Mouse (Mus musculus): ENCODE results near the gene Soat1. TPM values are rescaled to one million over a fixed set of nuclear protein-coding genes. Genes with fewer than 3 reads are reported as not detected.

Gene Soat1
- polyA plus RNA-seq, 1 experiment, result 104 TPM

DNA sequence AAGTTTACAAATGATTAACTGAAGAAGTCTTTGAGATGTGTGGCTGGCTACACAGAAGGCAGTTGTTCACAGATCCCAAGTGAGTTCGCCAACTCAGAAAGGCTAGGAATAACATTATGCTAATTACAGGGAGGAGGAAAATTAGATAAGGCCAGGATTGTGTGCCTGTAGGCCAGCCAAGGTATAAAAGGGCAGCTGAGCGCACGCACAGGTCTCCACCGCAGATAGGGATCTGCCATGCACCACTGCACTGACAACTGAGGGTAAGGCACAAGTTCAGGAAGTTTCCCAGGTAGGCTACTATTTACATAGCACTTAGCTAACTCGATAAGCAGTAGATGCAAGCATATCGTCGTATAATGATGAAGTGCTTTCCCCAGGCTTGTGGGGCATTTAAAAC is 3.6 kb downstream of the Soat1 start:
- no peak for DNase-seq
- no peak for TF ChIP-seq CTCF (IDR thresholded peaks at IDR 0.05; ENCODE audit: insufficient read depth, low read length)
- H3K4me3 ChIP-seq (replicated peaks; ENCODE audit: extremely low read depth, low read depth, low read length), result no peak overlapping the region
- 54% methylated on average over 7 of the region's 7 CpGs for WGBS
- no peaks in the 10 kb centered on the region; the same call in none of the 2 replicates for H3K4me1 ChIP-seq (ENCODE audit: control insufficient read depth, insufficient read depth, low read length)

DNA sequence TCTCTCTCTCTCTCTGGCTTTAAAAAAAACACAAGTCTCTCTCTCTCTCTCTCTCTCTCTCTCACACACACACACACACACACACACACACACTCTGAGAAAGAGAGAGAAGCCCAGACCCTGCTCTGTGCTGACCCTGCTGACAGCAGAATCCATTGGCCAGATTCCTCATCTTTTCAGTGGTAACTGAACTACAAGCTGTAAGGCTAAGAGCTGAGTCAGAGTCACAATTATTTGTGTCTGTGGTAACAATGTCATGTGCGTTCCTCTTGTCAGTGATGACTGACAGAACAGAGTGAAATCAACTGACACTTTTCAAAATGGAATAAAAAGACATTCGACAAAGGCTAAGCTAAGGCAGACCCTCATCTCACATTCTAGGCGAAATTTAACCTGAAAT is 5.6 kb downstream of the Soat1 start:
- H3K4me1 ChIP-seq (ENCODE audit: control insufficient read depth, insufficient read depth, low read length), result no peaks in the 10 kb centered on the region; the same call in none of the 2 replicates
- TF ChIP-seq CTCF (IDR thresholded peaks at IDR 0.05; ENCODE audit: insufficient read depth, low read length) (no peak), POLR2A (IDR thresholded peaks at IDR 0.05; ENCODE audit: borderline replicate concordance, extremely low read depth, low read depth, low read length) (no peak)
- H3K4me3 ChIP-seq (replicated peaks; ENCODE audit: extremely low read depth, low read depth, low read length), result no peak overlapping the region
- no peak for DNase-seq
- 70% methylated on average over 3 of the region's 3 CpGs for WGBS

DNA sequence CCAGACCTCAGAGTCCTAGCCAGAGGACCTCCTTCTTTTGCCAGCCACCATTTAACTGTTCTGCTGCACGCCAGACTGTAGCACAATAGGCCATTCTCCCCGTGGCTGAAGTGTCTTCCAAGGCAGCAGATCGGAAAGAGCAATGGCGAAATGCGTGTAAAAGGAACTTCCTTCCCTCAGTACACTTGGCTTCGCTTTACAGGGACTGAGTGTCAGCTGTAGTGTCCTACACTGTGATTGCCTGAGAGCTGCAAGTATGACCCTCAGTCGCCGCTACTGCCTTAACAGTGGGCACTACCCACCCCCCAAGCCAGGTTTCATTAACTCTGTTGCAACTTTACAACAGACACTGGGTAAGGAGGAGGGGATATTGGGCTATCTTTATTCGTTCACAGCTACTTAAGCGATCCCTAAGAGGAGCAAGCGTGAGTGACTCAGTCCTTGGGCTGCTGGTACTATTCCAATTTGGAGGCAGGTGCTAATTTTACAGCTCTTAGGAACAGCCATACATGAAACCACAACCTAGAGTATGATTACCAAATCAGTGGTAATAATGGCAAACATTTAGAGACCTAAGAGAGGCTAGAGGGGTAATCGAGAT is 6.4 kb downstream of the Soat1 start:
- TF ChIP-seq POLR2A (IDR thresholded peaks at IDR 0.05; ENCODE audit: borderline replicate concordance, extremely low read depth, low read depth, low read length) (no peak), CTCF (IDR thresholded peaks at IDR 0.05; ENCODE audit: insufficient read depth, low read length) (no peak)
- H3K4me3 ChIP-seq (replicated peaks; ENCODE audit: extremely low read depth, low read depth, low read length), result no peak overlapping the region
- H3K4me1 ChIP-seq (ENCODE audit: control insufficient read depth, insufficient read depth, low read length), result no peaks in the 10 kb centered on the region; the same call in none of the 2 replicates
- DNase-seq, result no peak
- 66% methylated on average over 12 of the region's 12 CpGs for WGBS

- 59% methylated on average over 9 of the region's 9 CpGs for WGBS
- no peak for DNase-seq
- Histone ChIP-seq H3K4me1 (ENCODE audit: control insufficient read depth, insufficient read depth, low read length) (peaks cover 9% of the 10 kb centered on the region), H3K4me3 (replicated peaks; ENCODE audit: extremely low read depth, low read depth, low read length) (no peak overlapping the region)
- TF ChIP-seq POLR2A (IDR thresholded peaks at IDR 0.05; ENCODE audit: borderline replicate concordance, extremely low read depth, low read depth, low read length) (no peak), CTCF (IDR thresholded peaks at IDR 0.05; ENCODE audit: insufficient read depth, low read length) (no peak)
These were observed 9.2 kb downstream of the Soat1 start for GRCm38 (mm10) chr1:156464963-156465362.

DNA sequence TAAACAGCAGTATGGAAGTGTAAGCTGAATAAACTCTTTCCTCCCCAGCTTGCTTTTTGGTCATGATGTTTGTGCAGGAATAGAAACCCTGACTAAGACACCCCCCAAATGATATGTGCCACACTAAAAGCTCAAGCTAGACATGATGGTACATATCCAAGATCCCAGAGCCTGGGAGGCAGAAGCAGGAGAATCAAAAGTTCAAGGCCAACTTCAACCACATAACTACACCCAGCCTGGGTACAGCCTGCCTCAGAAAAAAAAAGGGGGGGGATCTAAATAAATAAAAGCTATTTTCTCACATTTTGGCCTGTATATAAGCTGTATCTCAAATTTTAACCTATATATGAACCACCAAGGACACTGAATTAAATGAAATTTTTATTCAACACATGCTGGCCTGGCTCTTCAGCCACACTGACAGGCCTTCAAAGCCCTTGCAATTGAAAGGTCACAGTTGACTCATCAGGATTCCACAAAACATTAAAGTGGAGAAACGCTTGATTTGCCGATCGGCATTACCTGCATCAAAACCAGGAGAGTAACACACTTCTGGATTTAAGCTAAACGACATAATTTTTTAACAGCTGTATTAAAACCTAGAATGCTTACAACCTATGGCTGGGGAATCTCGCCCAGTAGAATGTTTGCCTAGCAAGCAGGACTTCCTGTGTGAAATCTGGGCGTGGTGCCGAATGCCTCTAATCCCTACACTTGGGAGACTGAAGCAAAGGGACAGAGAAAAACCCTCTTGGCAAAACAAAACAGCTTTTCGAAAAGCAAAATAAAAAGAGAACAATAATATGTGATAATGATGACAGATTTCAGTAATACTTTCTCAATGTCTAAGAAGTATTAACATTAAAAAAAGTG is 9.9 kb downstream of the Soat1 start:
- TF ChIP-seq CTCF (IDR thresholded peaks at IDR 0.05; ENCODE audit: insufficient read depth, low read length) (no peak), POLR2A (IDR thresholded peaks at IDR 0.05; ENCODE audit: borderline replicate concordance, extremely low read depth, low read depth, low read length) (no peak)
- Histone ChIP-seq H3K4me1 (ENCODE audit: control insufficient read depth, insufficient read depth, low read length) (peaks cover 12% of the 10 kb centered on the region), H3K4me3 (replicated peaks; ENCODE audit: extremely low read depth, low read depth, low read length) (no peak overlapping the region)
- 55% methylated on average over 8 of the region's 8 CpGs for WGBS
- no peak for DNase-seq

GRCm38 (mm10) chr1:156462273-156462991 is 11.7 kb downstream of the Soat1 start:
- TF ChIP-seq CTCF (IDR thresholded peaks at IDR 0.05; ENCODE audit: insufficient read depth, low read length) (no peak), POLR2A (IDR thresholded peaks at IDR 0.05; ENCODE audit: borderline replicate concordance, extremely low read depth, low read depth, low read length) (no peak)
- H3K4me1 ChIP-seq (ENCODE audit: control insufficient read depth, insufficient read depth, low read length), result peaks cover 12% of the 10 kb centered on the region
- DNase-seq, result no peak
- 71% methylated on average over 12 of the region's 12 CpGs for WGBS
- H3K4me3 ChIP-seq (replicated peaks; ENCODE audit: extremely low read depth, low read depth, low read length), result no peak overlapping the region

- WGBS, result 77% methylated on average over 6 of the region's 6 CpGs
- H3K4me1 ChIP-seq (ENCODE audit: control insufficient read depth, insufficient read depth, low read length), result peaks cover 12% of the 10 kb centered on the region
- H3K4me3 ChIP-seq (replicated peaks; ENCODE audit: extremely low read depth, low read depth, low read length), result no peak overlapping the region
- no peak for DNase-seq
- no peak for TF ChIP-seq CTCF (IDR thresholded peaks at IDR 0.05; ENCODE audit: insufficient read depth, low read length)
- no peak for TF ChIP-seq POLR2A (IDR thresholded peaks at IDR 0.05; ENCODE audit: borderline replicate concordance, extremely low read depth, low read depth, low read length)
These were observed 13.1 kb downstream of the Soat1 start for GRCm38 (mm10) chr1:156461036-156461435.

GRCm38 (mm10) chr1:156460216-156460615 is 13.9 kb downstream of the Soat1 start:
- WGBS, result 85% methylated on average over 4 of the region's 4 CpGs
- no peak for DNase-seq
- Histone ChIP-seq H3K4me3 (replicated peaks; ENCODE audit: extremely low read depth, low read depth, low read length) (no peak overlapping the region), H3K4me1 (ENCODE audit: control insufficient read depth, insufficient read depth, low read length) (peaks cover 12% of the 10 kb centered on the region)
- TF ChIP-seq POLR2A (IDR thresholded peaks at IDR 0.05; ENCODE audit: borderline replicate concordance, extremely low read depth, low read depth, low read length), result no peak
- TF ChIP-seq CTCF (IDR thresholded peaks at IDR 0.05; ENCODE audit: insufficient read depth, low read length), result no peak

DNA sequence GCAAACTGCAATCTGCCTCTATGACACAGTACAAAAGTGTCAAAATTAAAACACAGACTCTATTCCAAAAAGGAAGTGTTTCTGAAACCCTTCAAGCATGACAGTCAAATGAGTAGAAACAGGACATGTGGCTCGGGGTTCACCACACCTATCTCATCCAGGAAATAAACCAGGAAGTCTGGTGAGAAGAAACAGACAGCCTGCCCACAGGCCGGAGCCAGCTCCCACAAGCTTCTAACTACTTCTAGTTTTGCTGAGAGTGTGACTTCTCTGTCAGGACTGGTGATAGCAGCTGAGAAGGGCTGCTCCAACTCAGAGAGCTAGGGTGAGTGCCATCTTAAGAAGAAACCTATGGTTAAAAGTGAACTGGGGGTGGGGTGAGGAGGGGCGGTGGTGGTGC is 14.4 kb downstream of the Soat1 start:
- Histone ChIP-seq H3K4me1 (ENCODE audit: control insufficient read depth, insufficient read depth, low read length) (peaks cover 12% of the 10 kb centered on the region), H3K4me3 (replicated peaks; ENCODE audit: extremely low read depth, low read depth, low read length) (no peak overlapping the region)
- DNase-seq, result no peak
- WGBS, result 35% methylated on average over 3 of the region's 3 CpGs
- TF ChIP-seq CTCF (IDR thresholded peaks at IDR 0.05; ENCODE audit: insufficient read depth, low read length) (no peak), POLR2A (IDR thresholded peaks at IDR 0.05; ENCODE audit: borderline replicate concordance, extremely low read depth, low read depth, low read length) (no peak)
